Mouse (Mus musculus): Measurements from ENCODE around the gene Dip2a. TPM values are rescaled to one million over a fixed set of nuclear protein-coding genes. Genes with fewer than 3 reads are reported as not detected.

Dip2a gene
- polyA plus RNA-seq, 2 experiments, result 8.3 to 32.2 TPM

DNA sequence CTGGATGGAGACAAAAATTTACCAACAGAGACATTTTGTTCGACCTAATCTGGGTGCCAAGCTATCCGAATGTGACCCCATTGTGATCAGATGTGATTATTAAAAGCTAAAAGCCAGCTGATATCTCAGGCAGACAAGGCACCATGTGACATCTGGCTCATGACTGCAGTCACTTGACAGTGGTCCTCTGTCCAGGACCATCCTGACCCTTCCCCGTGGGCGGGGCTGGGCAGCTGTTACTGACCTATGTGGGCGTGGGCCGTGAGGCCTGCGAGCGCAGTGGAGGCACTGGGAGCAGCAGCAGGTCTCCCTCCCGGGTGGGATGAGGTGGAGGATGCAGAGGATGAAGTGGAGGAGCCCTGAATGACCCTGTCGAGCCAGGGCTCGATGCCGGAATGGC lies 27.5 kb downstream of the Dip2a start:
- Histone ChIP-seq H3K36me3 (ENCODE audit: control insufficient read depth, insufficient read depth, low read length) (peaks cover 56% of the 10 kb centered on the region), H3K27me3 (ENCODE audit: control insufficient read depth, insufficient read depth, low read length) (no peaks in the 10 kb centered on the region), H3K4me2 (replicated peaks; ENCODE audit: low read depth, low read length, severe bottlenecking) (no peak overlapping the region), H3K27ac (replicated peaks; ENCODE audit: low read depth, low read length) (no peak overlapping the region), H3K9ac (ENCODE audit: low read depth, low read length, severe bottlenecking) (no peak overlapping the region), H3K9me3 (ENCODE audit: control insufficient read depth, low read length) (no peaks in the 10 kb centered on the region), H3K4me1 (ENCODE audit: control insufficient read depth, insufficient read depth, low read length) (no peaks in the 10 kb centered on the region), H3K4me3 (replicated peaks; ENCODE audit: low read length) (no peak overlapping the region)
- TF ChIP-seq POLR2A (IDR thresholded peaks at IDR 0.05; ENCODE audit: borderline replicate concordance, extremely low read depth, insufficient read depth, insufficient read length), result no peak
- DNase-seq (ENCODE audit: low spot score) (no peak), ATAC-seq (ENCODE audit: low FRiP score, low read depth) (no peak)
- 89% methylated on average over 12 of the region's 12 CpGs for WGBS

DNA sequence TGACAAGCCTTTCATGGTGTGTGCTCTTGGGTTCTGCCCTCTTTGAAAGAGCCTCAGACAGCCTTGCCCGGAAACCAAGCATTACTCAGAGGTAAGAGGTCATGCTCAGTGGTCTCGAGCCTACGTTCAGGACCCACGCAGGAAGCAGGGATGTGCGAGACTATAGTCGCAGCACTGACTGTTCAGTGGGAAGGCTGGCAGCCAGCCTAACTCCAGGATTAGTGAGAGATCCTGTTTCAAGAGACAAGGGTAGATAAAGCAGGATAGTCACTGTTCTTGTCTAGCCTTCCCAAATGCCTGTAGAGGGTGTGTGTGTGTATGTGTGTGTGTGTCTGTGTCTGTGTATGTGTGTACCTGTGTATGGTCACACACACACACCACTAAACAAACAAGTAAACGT lies 28.9 kb downstream of the Dip2a start:
- Histone ChIP-seq H3K4me2 (replicated peaks; ENCODE audit: low read depth, low read length, severe bottlenecking) (no peak overlapping the region), H3K4me1 (ENCODE audit: control insufficient read depth, insufficient read depth, low read length) (no peaks in the 10 kb centered on the region), H3K9ac (ENCODE audit: low read depth, low read length, severe bottlenecking) (no peak overlapping the region), H3K27ac (replicated peaks; ENCODE audit: low read depth, low read length) (no peak overlapping the region), H3K27me3 (ENCODE audit: control insufficient read depth, insufficient read depth, low read length) (no peaks in the 10 kb centered on the region), H3K36me3 (ENCODE audit: control insufficient read depth, insufficient read depth, low read length) (peaks cover 61% of the 10 kb centered on the region), H3K9me3 (ENCODE audit: control insufficient read depth, low read length) (no peaks in the 10 kb centered on the region), H3K4me3 (replicated peaks; ENCODE audit: low read length) (no peak overlapping the region)
- DNase-seq (ENCODE audit: low spot score), result no peak
- no peak for TF ChIP-seq POLR2A (IDR thresholded peaks at IDR 0.05; ENCODE audit: borderline replicate concordance, extremely low read depth, insufficient read depth, insufficient read length)
- WGBS, result 69% methylated on average over 7 of the region's 7 CpGs
- ATAC-seq (ENCODE audit: low FRiP score, low read depth), result no peak

DNA sequence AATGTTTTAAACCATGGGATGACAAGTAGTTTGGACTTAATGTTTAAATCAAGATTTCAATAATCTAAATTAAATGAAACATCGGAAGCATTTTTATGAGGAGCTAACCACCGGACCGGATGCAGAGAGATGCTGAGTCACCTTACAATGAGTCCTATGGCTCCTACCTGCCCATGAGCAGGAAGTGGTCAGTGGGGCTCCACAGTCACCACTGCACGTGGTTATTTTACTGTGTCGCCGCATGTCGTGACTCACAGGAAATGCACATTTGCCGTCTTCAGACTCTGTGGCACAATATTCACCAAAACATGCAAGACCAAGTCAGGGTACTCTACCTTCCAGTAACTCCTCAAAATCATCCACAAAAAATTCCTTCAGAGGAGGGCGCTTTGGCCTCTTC lies 38.4 kb downstream of the Dip2a start:
- no peaks in the 10 kb centered on the region for H3K9me3 ChIP-seq (ENCODE audit: control insufficient read depth, low read length)

GRCm38 (mm10) chr10:76300133-76300532 lies 45.0 kb downstream of the Dip2a start:
- DNase-seq (ENCODE audit: low spot score) (no peak), ATAC-seq (ENCODE audit: low FRiP score, low read depth) (no peak)
- TF ChIP-seq POLR2A (IDR thresholded peaks at IDR 0.05; ENCODE audit: borderline replicate concordance, extremely low read depth, insufficient read depth, insufficient read length), result no peak
- no peaks in the 10 kb centered on the region for H3K9me3 ChIP-seq (ENCODE audit: control insufficient read depth, low read length)
- peaks cover 70% of the 10 kb centered on the region for H3K36me3 ChIP-seq (ENCODE audit: control insufficient read depth, insufficient read depth, low read length)
- no peaks in the 10 kb centered on the region for H3K4me1 ChIP-seq (ENCODE audit: control insufficient read depth, insufficient read depth, low read length)
- H3K4me2 ChIP-seq (replicated peaks; ENCODE audit: low read depth, low read length, severe bottlenecking), result no peak overlapping the region
- H3K27me3 ChIP-seq (ENCODE audit: control insufficient read depth, insufficient read depth, low read length), result no peaks in the 10 kb centered on the region
- H3K4me3 ChIP-seq (replicated peaks; ENCODE audit: low read length), result no peak overlapping the region
- no peak overlapping the region for H3K27ac ChIP-seq (replicated peaks; ENCODE audit: low read depth, low read length)
- WGBS, result 92% methylated on average over 5 of the region's 5 CpGs
- H3K9ac ChIP-seq (ENCODE audit: low read depth, low read length, severe bottlenecking), result no peak overlapping the region

More for the DNA sequence above, 38.4 kb downstream of the Dip2a start:
- Histone ChIP-seq H3K4me3 (replicated peaks; ENCODE audit: low read length) (no peak overlapping the region), H3K27me3 (ENCODE audit: control insufficient read depth, insufficient read depth, low read length) (no peaks in the 10 kb centered on the region), H3K4me1 (ENCODE audit: control insufficient read depth, insufficient read depth, low read length) (no peaks in the 10 kb centered on the region), H3K9ac (ENCODE audit: low read depth, low read length, severe bottlenecking) (no peak overlapping the region), H3K4me2 (replicated peaks; ENCODE audit: low read depth, low read length, severe bottlenecking) (no peak overlapping the region), H3K27ac (replicated peaks; ENCODE audit: low read depth, low read length) (no peak overlapping the region), H3K36me3 (ENCODE audit: control insufficient read depth, insufficient read depth, low read length) (peaks cover 41% of the 10 kb centered on the region)
- ATAC-seq (ENCODE audit: low FRiP score, low read depth) (no peak), DNase-seq (ENCODE audit: low spot score) (no peak)
- WGBS, result 83% methylated on average over 9 of the region's 9 CpGs
- TF ChIP-seq POLR2A (IDR thresholded peaks at IDR 0.05; ENCODE audit: borderline replicate concordance, extremely low read depth, insufficient read depth, insufficient read length), result no peak

GRCm38 (mm10) chr10:76293222-76293621 lies 51.9 kb downstream of the Dip2a start:
- no peak for ATAC-seq (ENCODE audit: low FRiP score, low read depth)
- WGBS, result 88% methylated on average over 4 of the region's 4 CpGs

More at GRCm38 (mm10) chr10:76293222-76293621, 51.9 kb downstream of the Dip2a start:
- TF ChIP-seq POLR2A (IDR thresholded peaks at IDR 0.05; ENCODE audit: borderline replicate concordance, extremely low read depth, insufficient read depth, insufficient read length), result no peak
- Histone ChIP-seq H3K27me3 (ENCODE audit: control insufficient read depth, insufficient read depth, low read length) (no peaks in the 10 kb centered on the region), H3K36me3 (ENCODE audit: control insufficient read depth, insufficient read depth, low read length) (peaks cover 90% of the 10 kb centered on the region), H3K9me3 (ENCODE audit: control insufficient read depth, low read length) (no peaks in the 10 kb centered on the region), H3K4me3 (replicated peaks; ENCODE audit: low read length) (no peak overlapping the region), H3K9ac (ENCODE audit: low read depth, low read length, severe bottlenecking) (no peak overlapping the region), H3K4me2 (replicated peaks; ENCODE audit: low read depth, low read length, severe bottlenecking) (no peak overlapping the region), H3K4me1 (ENCODE audit: control insufficient read depth, insufficient read depth, low read length) (no peaks in the 10 kb centered on the region), H3K27ac (replicated peaks; ENCODE audit: low read depth, low read length) (no peak overlapping the region)
- no peak for DNase-seq (ENCODE audit: low spot score)

Measured in limb, embryonic 14.5 days (tissue).